Mouse (Mus musculus): ENCODE measurements around the gene Mmp14. TPM values are rescaled to one million over a fixed set of nuclear protein-coding genes. Genes with fewer than 3 reads are reported as not detected.

Mmp14 gene
- polyA plus RNA-seq, 1 experiment: 779 TPM

- TF ChIP-seq CTCF (IDR thresholded peaks at IDR 0.05; ENCODE audit: borderline replicate concordance, insufficient read depth, low read length) (peak; percentile 32; the same call in 1 of the 2 replicates), POLR2A (IDR thresholded peaks at IDR 0.05; ENCODE audit: low read depth, low read length) (no peak)
- peaks cover 2% of the 10 kb centered on the region; the same call in 1 of the 2 replicates for H3K4me1 ChIP-seq (ENCODE audit: control insufficient read depth, insufficient read depth, low read length)
- H3K4me3 ChIP-seq (ENCODE audit: insufficient read depth, low read length): no peak overlapping the region
- H3K27ac ChIP-seq (ENCODE audit: insufficient read depth, low read length): no peak overlapping the region
These were observed 18.7 kb upstream of the Mmp14 start for GRCm38 (mm10) chr14:54412629-54413170.

- no peak overlapping the region for H3K27ac ChIP-seq (ENCODE audit: insufficient read depth, low read length)
- TF ChIP-seq CTCF (IDR thresholded peaks at IDR 0.05; ENCODE audit: borderline replicate concordance, insufficient read depth, low read length): no peak
These were observed 17.3 kb upstream of the Mmp14 start for GRCm38 (mm10) chr14:54413877-54414700.

GRCm38 (mm10) chr14:54415241-54416020 is 16.0 kb upstream of the Mmp14 start:
- no peaks in the 10 kb centered on the region; the same call in 1 of the 2 replicates for H3K4me1 ChIP-seq (ENCODE audit: control insufficient read depth, insufficient read depth, low read length)
- H3K27ac ChIP-seq (ENCODE audit: insufficient read depth, low read length): no peak overlapping the region

More at GRCm38 (mm10) chr14:54413877-54414700, 17.3 kb upstream of the Mmp14 start:
- peaks cover 2% of the 10 kb centered on the region; the same call in 1 of the 2 replicates for H3K4me1 ChIP-seq (ENCODE audit: control insufficient read depth, insufficient read depth, low read length)
- H3K4me3 ChIP-seq (ENCODE audit: insufficient read depth, low read length): no peak overlapping the region

GRCm38 (mm10) chr14:54416229-54416775 is 15.1 kb upstream of the Mmp14 start:
- Histone ChIP-seq H3K27ac (ENCODE audit: insufficient read depth, low read length) (no peak overlapping the region), H3K4me3 (ENCODE audit: insufficient read depth, low read length) (no peak overlapping the region), H3K4me1 (ENCODE audit: control insufficient read depth, insufficient read depth, low read length) (no peaks in the 10 kb centered on the region; the same call in 1 of the 2 replicates)
- TF ChIP-seq POLR2A (IDR thresholded peaks at IDR 0.05; ENCODE audit: low read depth, low read length) (no peak), CTCF (IDR thresholded peaks at IDR 0.05; ENCODE audit: borderline replicate concordance, insufficient read depth, low read length) (no peak)

More at GRCm38 (mm10) chr14:54415241-54416020, 16.0 kb upstream of the Mmp14 start:
- H3K4me3 ChIP-seq (ENCODE audit: insufficient read depth, low read length): no peak overlapping the region
- TF ChIP-seq POLR2A (IDR thresholded peaks at IDR 0.05; ENCODE audit: low read depth, low read length) (no peak), CTCF (IDR thresholded peaks at IDR 0.05; ENCODE audit: borderline replicate concordance, insufficient read depth, low read length) (no peak)

- H3K4me3 ChIP-seq (ENCODE audit: insufficient read depth, low read length): no peak overlapping the region
- TF ChIP-seq CTCF (IDR thresholded peaks at IDR 0.05; ENCODE audit: borderline replicate concordance, insufficient read depth, low read length) (no peak), POLR2A (IDR thresholded peaks at IDR 0.05; ENCODE audit: low read depth, low read length) (no peak)
- no peaks in the 10 kb centered on the region; the same call in 1 of the 2 replicates for H3K4me1 ChIP-seq (ENCODE audit: control insufficient read depth, insufficient read depth, low read length)
- no peak overlapping the region for H3K27ac ChIP-seq (ENCODE audit: insufficient read depth, low read length)
These were observed 14.6 kb upstream of the Mmp14 start for GRCm38 (mm10) chr14:54416830-54417229.

GRCm38 (mm10) chr14:54417623-54418081 is 13.8 kb upstream of the Mmp14 start, which contains the start of gene Slc7a7:
Gene Slc7a7 (minus strand): TSS chr14:54417780.
- Histone ChIP-seq H3K27ac (ENCODE audit: insufficient read depth, low read length) (no peak within 1 kb of the TSS), H3K4me1 (ENCODE audit: control insufficient read depth, insufficient read depth, low read length) (no peaks in the 10 kb centered on the region; the same call in 1 of the 2 replicates), H3K4me3 (ENCODE audit: insufficient read depth, low read length) (no peak within 1 kb of the TSS)
- TF ChIP-seq POLR2A (IDR thresholded peaks at IDR 0.05; ENCODE audit: low read depth, low read length) (0 out of 2 replicates have a peak, but pooled peaks have one; percentile 15), CTCF (IDR thresholded peaks at IDR 0.05; ENCODE audit: borderline replicate concordance, insufficient read depth, low read length) (no peak)

- H3K27ac ChIP-seq (ENCODE audit: insufficient read depth, low read length): no peak overlapping the region
- no peak for TF ChIP-seq POLR2A (IDR thresholded peaks at IDR 0.05; ENCODE audit: low read depth, low read length)
- TF ChIP-seq CTCF (IDR thresholded peaks at IDR 0.05; ENCODE audit: borderline replicate concordance, insufficient read depth, low read length): no peak
- H3K4me1 ChIP-seq (ENCODE audit: control insufficient read depth, insufficient read depth, low read length): no peaks in the 10 kb centered on the region
- H3K4me3 ChIP-seq (ENCODE audit: insufficient read depth, low read length): no peak overlapping the region
These were observed 10.4 kb upstream of the Mmp14 start for GRCm38 (mm10) chr14:54421014-54421413.

GRCm38 (mm10) chr14:54423406-54423805 is 8.0 kb upstream of the Mmp14 start:
- no peak overlapping the region for H3K4me3 ChIP-seq (ENCODE audit: insufficient read depth, low read length)
- TF ChIP-seq POLR2A (IDR thresholded peaks at IDR 0.05; ENCODE audit: low read depth, low read length) (no peak), CTCF (IDR thresholded peaks at IDR 0.05; ENCODE audit: borderline replicate concordance, insufficient read depth, low read length) (peak; percentile 45; the same call in 1 of the 2 replicates)
- H3K4me1 ChIP-seq (ENCODE audit: control insufficient read depth, insufficient read depth, low read length): 0 out of 2 replicates have a peak, but pooled peaks cover 7% of the 10 kb centered on the region
- H3K27ac ChIP-seq (ENCODE audit: insufficient read depth, low read length): no peak overlapping the region

- H3K27ac ChIP-seq (ENCODE audit: insufficient read depth, low read length): peak overlapping the region; percentile 94; the same call in 1 of the 2 replicates
These were observed 6.8 kb upstream of the Mmp14 start for GRCm38 (mm10) chr14:54424634-54425033.

More at GRCm38 (mm10) chr14:54424634-54425033, 6.8 kb upstream of the Mmp14 start:
- TF ChIP-seq POLR2A (IDR thresholded peaks at IDR 0.05; ENCODE audit: low read depth, low read length) (no peak), CTCF (IDR thresholded peaks at IDR 0.05; ENCODE audit: borderline replicate concordance, insufficient read depth, low read length) (no peak)
- no peak overlapping the region for H3K4me3 ChIP-seq (ENCODE audit: insufficient read depth, low read length)
- peaks cover 7% of the 10 kb centered on the region; the same call in 1 of the 2 replicates for H3K4me1 ChIP-seq (ENCODE audit: control insufficient read depth, insufficient read depth, low read length)
